Mouse (Mus musculus) heart, postnatal 0 days (tissue): ENCODE results near the gene Dnajc7.

Experiments used
- CTCF ChIP-seq: IDR thresholded peaks from 2 replicates; pipeline ENCODE4 v1.5.1; 2016; ENCODE audit warnings: antibody characterized with exemption, control low read depth, low read depth
- EP300 ChIP-seq: IDR thresholded peaks from 2 replicates; pipeline ENCODE4 v1.6.1; 2016; ENCODE audit warnings: antibody characterized with exemption, low read depth

DNA sequence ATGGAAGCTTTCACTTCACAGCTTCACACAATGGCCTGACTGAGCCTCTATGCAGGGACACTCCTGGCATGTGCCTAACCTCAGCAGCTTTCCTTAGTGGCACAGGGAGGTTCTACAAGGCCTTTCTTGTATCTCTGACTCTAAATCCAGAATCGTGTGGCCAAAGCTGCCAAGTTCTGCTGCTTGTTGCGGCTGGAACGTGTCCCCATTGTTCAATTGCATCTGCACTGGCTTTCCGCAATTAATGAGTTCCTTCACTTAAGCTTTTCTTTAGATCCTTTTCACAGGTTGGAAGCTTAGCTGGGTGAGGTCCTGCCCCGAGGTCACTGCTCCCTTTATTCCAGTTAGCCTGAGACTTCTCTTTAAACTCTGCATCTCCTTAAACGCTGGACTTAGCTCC is 86.1 kb downstream of the Dnajc7 start:
- no peak for TF ChIP-seq CTCF
- TF ChIP-seq EP300, result no peak
